In genomic region chr16:93017025-93017424, GRCm38 (mm10) we compare ENCODE assay signal across 24 mouse cellular contexts.
DNase-seq lines count a peak whose midpoint lies in the region; ATAC-seq lines count a peak whose summit lies in the region.
"Had no signal": no experiment of that assay in that cellular context is flagged by ENCODE, and none has a peak within 500 bp of the region (broad histone marks: within the 10 kb centered on the region; RNA-seq: fewer than 3 reads in every experiment).

No protein-coding gene starts in this region.

- no peak overlapping the region for H3K9ac ChIP-seq in heart, embryonic 12.5 days
- H3K9ac ChIP-seq: embryonic facial prominence, embryonic 12.5 days; embryonic facial prominence, embryonic 15.5 days; hindbrain, embryonic 14.5 days; intestine, embryonic 15.5 days had no signal

- ATAC-seq in heart, embryonic 12.5 days (ENCODE audit: insufficient number of reproducible peaks, low FRiP score): no peak
- ATAC-seq: forebrain, embryonic 14.5 days; hindbrain, postnatal 0 days; intestine, embryonic 15.5 days had no signal

- no peaks in the 10 kb centered on the region for H3K4me1 ChIP-seq in heart, embryonic 12.5 days (replicated peaks)
- H3K4me1 ChIP-seq: heart, embryonic 10.5 days; intestine, embryonic 15.5 days had no signal

- WGBS in heart, embryonic 12.5 days: 84% methylated on average over 9 of the region's 9 CpGs

- H3K27ac ChIP-seq in heart, embryonic 12.5 days (ENCODE audit: poor library complexity, severe bottlenecking): no peak overlapping the region
- H3K27ac ChIP-seq: embryonic facial prominence, embryonic 12.5 days; embryonic facial prominence, embryonic 15.5 days; heart, adult 2 months; heart, embryonic 10.5 days; hindbrain, embryonic 14.5 days; hindbrain, postnatal 0 days; intestine, embryonic 15.5 days had no signal

- intact Hi-C loops in heart, postnatal 14 days (cut with DNase I): no loop called here

- peak; percentile 31 for DNase-seq in heart, adult 11 months
- peak; percentile 64 for DNase-seq in CD4-positive helper T cell, adult 2 months (ENCODE audit: low read depth, low spot score)
- peak; percentile 14 for DNase-seq in T-cell, adult 2 months (ENCODE audit: low spot score)
- DNase-seq in induced T-regulatory cell, adult 2 months (ENCODE audit: low read depth): peak; percentile 50
- no peak for DNase-seq in cerebellum, adult 9-10 months
- DNase-seq in heart, postnatal 14 days: no peak
- no peak for DNase-seq in lung, postnatal 36 days
- DNase-seq: adrenal gland, adult 2 months; adrenal gland, postnatal 14 days; cerebellum, adult 18-20 months; cerebellum, adult 9-11 months; cerebellum, postnatal 25 days; gastrocnemius, postnatal 25 days; heart, adult 2 months; heart, postnatal 4 days; kidney, adult 11 months had no signal

- H3K4me3 ChIP-seq in heart, embryonic 12.5 days: no peak overlapping the region
- H3K4me3 ChIP-seq: embryonic facial prominence, embryonic 12.5 days; embryonic facial prominence, embryonic 15.5 days; heart, adult 2 months; heart, embryonic 10.5 days; intestine, embryonic 15.5 days had no signal

- H3K27me3 ChIP-seq in heart, embryonic 12.5 days (replicated peaks): peaks cover 94% of the 10 kb centered on the region
- H3K27me3 ChIP-seq: embryonic facial prominence, embryonic 12.5 days; embryonic facial prominence, embryonic 15.5 days had no signal

- no peak overlapping the region for H3K4me2 ChIP-seq in heart, embryonic 12.5 days
- H3K4me2 ChIP-seq: embryonic facial prominence, embryonic 12.5 days; embryonic facial prominence, embryonic 15.5 days; hindbrain, embryonic 14.5 days; intestine, embryonic 15.5 days had no signal

- no peaks in the 10 kb centered on the region for H3K36me3 ChIP-seq in heart, embryonic 12.5 days
- H3K36me3 ChIP-seq: embryonic facial prominence, embryonic 12.5 days; embryonic facial prominence, embryonic 15.5 days; heart, embryonic 10.5 days; intestine, embryonic 15.5 days had no signal

- no peaks in the 10 kb centered on the region for H3K9me3 ChIP-seq in heart, embryonic 12.5 days (replicated peaks)
- H3K9me3 ChIP-seq: embryonic facial prominence, embryonic 12.5 days; embryonic facial prominence, embryonic 15.5 days; heart, embryonic 10.5 days; intestine, embryonic 15.5 days had no signal

Comparison
In these comparisons a context has a peak if more than half of its experiments do, and no peak if none do; other contexts are left out.
1. DNase-seq: peak in heart, adult 11 months (single experiment), CD4-positive helper T cell, adult 2 months (single experiment), T-cell, adult 2 months (single experiment) and induced T-regulatory cell, adult 2 months (single experiment); none in cerebellum, adult 9-10 months (single experiment), heart, postnatal 14 days (0 of 2) and lung, postnatal 36 days (single experiment).